Mouse (Mus musculus): ENCODE measurements around the gene Ahnak2. TPM values are rescaled to one million over a fixed set of nuclear protein-coding genes. Genes with fewer than 3 reads are reported as not detected.

Gene Ahnak2
- polyA plus RNA-seq, 1 experiment: 14.7 TPM

- Histone ChIP-seq H3K4me3 (replicated peaks; ENCODE audit: insufficient read depth, low read depth, low read length) (no peak overlapping the region), H3K4me1 (ENCODE audit: control insufficient read depth, insufficient read depth, low read length) (no peaks in the 10 kb centered on the region), H3K27me3 (ENCODE audit: control insufficient read depth, insufficient read depth, low read length) (no peaks in the 10 kb centered on the region), H3K27ac (ENCODE audit: insufficient read depth, low read length) (no peak overlapping the region)
- WGBS: 85% methylated on average over 2 of the region's 2 CpGs
- DNase-seq: no peak
- TF ChIP-seq POLR2A (IDR thresholded peaks at IDR 0.05; ENCODE audit: borderline replicate concordance, insufficient read depth, low read length) (no peak), CTCF (IDR thresholded peaks at IDR 0.05; ENCODE audit: borderline replicate concordance, insufficient read depth, low read depth, low read length) (no peak)
Observed at GRCm38 (mm10) chr12:112769751-112770150, 32.7 kb downstream of the Ahnak2 start.

DNA sequence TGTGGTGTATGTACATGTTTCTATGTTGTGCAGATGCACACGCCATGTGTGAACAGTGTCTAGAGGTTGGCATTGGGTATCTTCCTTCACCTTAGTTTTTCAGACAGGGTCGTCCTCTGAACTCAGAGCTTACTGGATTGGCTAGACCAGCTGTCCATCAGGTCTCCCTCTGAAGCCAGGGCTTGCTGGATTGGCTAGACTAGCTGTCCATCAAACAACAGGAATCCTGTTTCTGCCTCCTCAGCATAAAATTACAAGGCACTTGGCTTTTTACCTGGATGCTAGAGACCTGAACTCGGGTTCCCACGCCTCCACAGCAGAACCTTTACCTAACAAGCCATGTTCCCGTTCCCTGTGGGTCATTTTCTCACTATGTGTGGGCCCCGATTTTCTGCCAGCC, 33.4 kb downstream of the Ahnak2 start:
- no peak overlapping the region for H3K4me3 ChIP-seq (replicated peaks; ENCODE audit: insufficient read depth, low read depth, low read length)
- 82% methylated on average over 6 of the region's 6 CpGs for WGBS
- no peak overlapping the region for H3K27ac ChIP-seq (ENCODE audit: insufficient read depth, low read length)
- no peak for DNase-seq
- no peaks in the 10 kb centered on the region for H3K27me3 ChIP-seq (ENCODE audit: control insufficient read depth, insufficient read depth, low read length)
- no peaks in the 10 kb centered on the region; the same call in 1 of the 2 replicates for H3K4me1 ChIP-seq (ENCODE audit: control insufficient read depth, insufficient read depth, low read length)
- TF ChIP-seq CTCF (IDR thresholded peaks at IDR 0.05; ENCODE audit: borderline replicate concordance, insufficient read depth, low read depth, low read length): no peak
- TF ChIP-seq POLR2A (IDR thresholded peaks at IDR 0.05; ENCODE audit: borderline replicate concordance, insufficient read depth, low read length): no peak

GRCm38 (mm10) chr12:112768166-112768565, 34.3 kb downstream of the Ahnak2 start:
- no peaks in the 10 kb centered on the region; the same call in 1 of the 2 replicates for H3K4me1 ChIP-seq (ENCODE audit: control insufficient read depth, insufficient read depth, low read length)
- H3K27ac ChIP-seq (ENCODE audit: insufficient read depth, low read length): no peak overlapping the region
- TF ChIP-seq CTCF (IDR thresholded peaks at IDR 0.05; ENCODE audit: borderline replicate concordance, insufficient read depth, low read depth, low read length): no peak
- TF ChIP-seq POLR2A (IDR thresholded peaks at IDR 0.05; ENCODE audit: borderline replicate concordance, insufficient read depth, low read length): no peak
- WGBS: 86% methylated on average over 8 of the region's 8 CpGs
- H3K27me3 ChIP-seq (ENCODE audit: control insufficient read depth, insufficient read depth, low read length): no peaks in the 10 kb centered on the region
- H3K4me3 ChIP-seq (replicated peaks; ENCODE audit: insufficient read depth, low read depth, low read length): no peak overlapping the region
- DNase-seq: no peak

DNA sequence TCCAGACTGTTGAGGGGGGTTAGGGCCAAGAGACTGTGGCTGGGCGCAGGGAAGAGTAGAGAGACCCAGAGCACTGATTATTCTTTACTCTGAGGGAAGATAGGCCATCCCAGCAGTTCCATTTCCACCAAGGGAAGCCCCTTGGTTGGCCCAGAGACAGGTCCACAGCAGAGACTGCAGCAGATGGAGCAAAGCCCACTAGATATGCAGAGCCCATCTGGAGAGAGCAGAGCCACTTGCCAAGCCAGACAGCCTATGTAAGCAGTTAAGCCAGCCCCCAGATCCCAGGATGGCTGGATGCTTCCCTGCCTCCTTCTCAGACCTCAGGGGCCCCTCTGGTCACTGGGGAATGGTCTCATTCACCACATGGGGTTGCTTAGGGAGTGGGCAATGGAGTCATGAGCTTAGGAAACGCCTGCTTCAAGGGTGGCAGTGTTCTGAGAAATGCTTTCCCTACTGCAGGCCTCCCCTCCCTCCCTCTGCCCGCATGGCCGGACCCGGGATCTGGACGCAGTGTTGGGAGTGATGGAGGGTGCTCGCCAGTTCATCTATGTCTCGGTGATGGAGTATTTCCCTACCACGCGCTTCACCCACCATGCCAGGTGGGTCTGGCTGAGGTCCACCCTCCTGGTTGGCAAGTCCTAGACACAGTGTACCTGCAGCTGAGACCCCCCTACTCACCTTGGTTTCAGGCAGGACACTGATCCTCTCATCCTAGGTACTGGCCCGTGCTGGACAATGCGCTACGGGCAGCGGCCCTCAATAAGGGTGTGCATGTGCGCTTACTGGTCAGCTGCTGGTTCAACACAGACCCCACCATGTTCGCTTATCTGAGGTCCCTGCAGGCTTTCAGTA, 35.2 kb downstream of the Ahnak2 start:
- H3K27ac ChIP-seq (ENCODE audit: insufficient read depth, low read length): no peak overlapping the region
- no peak for DNase-seq
- H3K4me1 ChIP-seq (ENCODE audit: control insufficient read depth, insufficient read depth, low read length): no peaks in the 10 kb centered on the region; the same call in 1 of the 2 replicates
- 73% methylated on average over 16 of the region's 16 CpGs for whole genome bisulfite sequencing
- H3K4me3 ChIP-seq (replicated peaks; ENCODE audit: insufficient read depth, low read depth, low read length): no peak overlapping the region
- no peak for TF ChIP-seq CTCF (IDR thresholded peaks at IDR 0.05; ENCODE audit: borderline replicate concordance, insufficient read depth, low read depth, low read length)
- TF ChIP-seq POLR2A (IDR thresholded peaks at IDR 0.05; ENCODE audit: borderline replicate concordance, insufficient read depth, low read length): no peak
- no peaks in the 10 kb centered on the region for H3K27me3 ChIP-seq (ENCODE audit: control insufficient read depth, insufficient read depth, low read length)

GRCm38 (mm10) chr12:112766586-112766985, 35.9 kb downstream of the Ahnak2 start:
- 58% methylated on average over 7 of the region's 7 CpGs for WGBS
- Histone ChIP-seq H3K4me3 (replicated peaks; ENCODE audit: insufficient read depth, low read depth, low read length) (no peak overlapping the region), H3K4me1 (ENCODE audit: control insufficient read depth, insufficient read depth, low read length) (no peaks in the 10 kb centered on the region; the same call in 1 of the 2 replicates), H3K27me3 (ENCODE audit: control insufficient read depth, insufficient read depth, low read length) (no peaks in the 10 kb centered on the region), H3K27ac (ENCODE audit: insufficient read depth, low read length) (no peak overlapping the region)
- TF ChIP-seq POLR2A (IDR thresholded peaks at IDR 0.05; ENCODE audit: borderline replicate concordance, insufficient read depth, low read length): no peak
- no peak for TF ChIP-seq CTCF (IDR thresholded peaks at IDR 0.05; ENCODE audit: borderline replicate concordance, insufficient read depth, low read depth, low read length)
- DNase-seq: no peak

DNA sequence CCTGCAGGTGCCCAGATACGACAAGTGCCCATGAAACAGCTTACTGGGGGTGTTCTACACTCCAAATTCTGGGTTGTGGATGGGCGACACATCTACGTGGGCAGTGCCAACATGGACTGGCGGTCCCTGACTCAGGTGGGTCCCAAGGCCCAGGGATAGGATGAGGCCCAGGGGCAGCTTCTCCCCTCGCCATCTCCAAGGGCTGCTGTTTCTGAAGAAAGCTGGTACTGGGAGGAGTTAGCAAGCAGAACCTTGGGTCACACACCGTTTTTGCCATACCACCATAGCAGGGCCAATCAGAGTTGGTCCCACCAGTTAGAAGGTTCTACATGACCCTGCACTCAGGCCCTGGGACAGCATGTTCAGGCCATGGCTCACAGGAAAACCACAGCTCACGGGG, 37.5 kb downstream of the Ahnak2 start:
- WGBS: 94% methylated on average over 7 of the region's 7 CpGs
- DNase-seq: no peak

GRCm38 (mm10) chr12:112764141-112764540, 38.3 kb downstream of the Ahnak2 start:
- no peak for DNase-seq
- no peak for TF ChIP-seq CTCF (IDR thresholded peaks at IDR 0.05; ENCODE audit: borderline replicate concordance, insufficient read depth, low read depth, low read length)
- TF ChIP-seq POLR2A (IDR thresholded peaks at IDR 0.05; ENCODE audit: borderline replicate concordance, insufficient read depth, low read length): no peak
- Histone ChIP-seq H3K27ac (ENCODE audit: insufficient read depth, low read length) (no peak overlapping the region), H3K4me1 (ENCODE audit: control insufficient read depth, insufficient read depth, low read length) (no peaks in the 10 kb centered on the region; the same call in 1 of the 2 replicates), H3K4me3 (replicated peaks; ENCODE audit: insufficient read depth, low read depth, low read length) (no peak overlapping the region), H3K27me3 (ENCODE audit: control insufficient read depth, insufficient read depth, low read length) (no peaks in the 10 kb centered on the region)
- WGBS: 72% methylated on average over 5 of the region's 5 CpGs

More for the DNA sequence above, 37.5 kb downstream of the Ahnak2 start:
- TF ChIP-seq POLR2A (IDR thresholded peaks at IDR 0.05; ENCODE audit: borderline replicate concordance, insufficient read depth, low read length) (no peak), CTCF (IDR thresholded peaks at IDR 0.05; ENCODE audit: borderline replicate concordance, insufficient read depth, low read depth, low read length) (no peak)
- no peak overlapping the region for H3K4me3 ChIP-seq (replicated peaks; ENCODE audit: insufficient read depth, low read depth, low read length)
- no peaks in the 10 kb centered on the region; the same call in 1 of the 2 replicates for H3K4me1 ChIP-seq (ENCODE audit: control insufficient read depth, insufficient read depth, low read length)
- no peaks in the 10 kb centered on the region for H3K27me3 ChIP-seq (ENCODE audit: control insufficient read depth, insufficient read depth, low read length)
- no peak overlapping the region for H3K27ac ChIP-seq (ENCODE audit: insufficient read depth, low read length)

DNA sequence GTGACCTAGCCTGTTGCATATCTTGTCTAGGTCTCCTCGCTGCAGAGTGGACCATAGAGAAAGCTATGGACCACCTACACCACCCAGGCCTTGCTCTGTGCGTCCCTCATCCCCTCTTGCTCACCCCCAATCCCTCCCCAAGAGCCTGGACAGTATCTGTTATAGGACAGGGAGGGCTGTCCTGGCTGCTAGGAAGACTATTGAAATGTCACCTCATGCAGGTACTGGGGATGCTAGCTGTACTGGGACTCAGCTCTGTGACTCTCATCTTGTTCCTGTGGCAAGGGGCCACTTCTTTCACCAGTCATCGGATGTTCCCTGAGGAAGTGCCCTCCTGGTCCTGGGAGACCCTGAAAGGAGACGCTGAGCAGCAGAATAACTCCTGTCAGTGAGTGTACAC, 39.3 kb downstream of the Ahnak2 start:
- TF ChIP-seq CTCF (IDR thresholded peaks at IDR 0.05; ENCODE audit: borderline replicate concordance, insufficient read depth, low read depth, low read length) (no peak), POLR2A (IDR thresholded peaks at IDR 0.05; ENCODE audit: borderline replicate concordance, insufficient read depth, low read length) (no peak)
- no peak for DNase-seq
- Histone ChIP-seq H3K27ac (ENCODE audit: insufficient read depth, low read length) (no peak overlapping the region), H3K4me1 (ENCODE audit: control insufficient read depth, insufficient read depth, low read length) (no peaks in the 10 kb centered on the region; the same call in 1 of the 2 replicates), H3K27me3 (ENCODE audit: control insufficient read depth, insufficient read depth, low read length) (no peaks in the 10 kb centered on the region), H3K4me3 (replicated peaks; ENCODE audit: insufficient read depth, low read depth, low read length) (no peak overlapping the region)
- WGBS: 88% methylated on average over 4 of the region's 4 CpGs

Measured in cerebellum, adult 2 months (tissue).